Mouse (Mus musculus) spleen, adult 2 months (tissue): ENCODE measurements around the gene Gabrr3.

Source experiments
- CTCF ChIP-seq: fragments of 200-500 bp; IDR thresholded peaks from 2 replicates; pipeline ENCODE4 v1.5.1; 2011; ENCODE audit warnings: mild to moderate bottlenecking, inconsistent platforms; ENCODE audit not compliant: insufficient read depth, insufficient read length, insufficient replicate concordance; ENCODE audit errors: extremely low read depth
- POLR2A ChIP-seq: fragments of 200-500 bp; IDR thresholded peaks from 2 replicates; pipeline ENCODE4 v1.6.1; 2011; ENCODE audit warnings: low read depth, low read length, inconsistent platforms

DNA sequence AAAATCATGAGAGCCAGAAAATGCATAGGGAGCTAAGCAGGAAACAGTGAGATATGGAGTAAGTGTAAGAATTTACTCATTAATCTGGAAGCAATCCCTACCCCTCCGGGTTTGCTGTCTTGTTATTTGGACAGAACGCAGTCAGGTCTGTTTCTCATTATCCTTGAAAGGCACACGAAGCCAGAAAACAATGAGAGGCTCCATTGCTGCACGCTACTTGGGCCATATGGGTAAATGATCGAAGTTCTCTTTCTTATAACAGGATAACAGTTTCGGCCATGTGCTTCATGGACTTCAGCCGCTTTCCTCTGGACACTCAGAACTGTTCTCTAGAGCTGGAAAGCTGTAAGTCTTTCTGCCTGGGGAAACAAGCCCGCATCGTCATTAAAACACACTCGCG is 26.0 kb downstream of the Gabrr3 start:
- TF ChIP-seq CTCF (no peak), POLR2A (no peak)
